Mouse (Mus musculus) stomach, embryonic 16.5 days (tissue): ENCODE measurements around the gene Tnrc6b. TPM values are rescaled to one million over a fixed set of nuclear protein-coding genes. Genes with fewer than 3 reads are reported as not detected.

Experiments used
- ATAC-seq: fragments of 200-750 bp; cut with Nextera tagmentation; 2 replicates; pipeline ENCODE4 v1.8.0; 2017; ENCODE audit warnings: moderate number of reproducible peaks, moderate TSS enrichment; ENCODE audit not compliant: insufficient read depth, low FRiP score
- H3K27ac ChIP-seq: fragments of 300-500 bp; sonication (generic); 2 replicates; pipeline ENCODE4 v1.5.1; 2014; ENCODE audit warnings: low read length
- H3K27me3 ChIP-seq: fragments of 300-500 bp; sonication (generic); 2 replicates; pipeline ENCODE4 v1.6.1; 2014; ENCODE audit warnings: low read length, control low read depth, mixed read lengths; ENCODE audit not compliant: control insufficient read depth, insufficient read depth
- H3K36me3 ChIP-seq: fragments of 300-500 bp; sonication (generic); 2 replicates; pipeline ENCODE4 v1.6.1; 2014; ENCODE audit warnings: low read length; ENCODE audit not compliant: control insufficient read depth, insufficient read depth
- H3K4me1 ChIP-seq: fragments of 300-500 bp; sonication (generic); 2 replicates; pipeline ENCODE4 v1.6.1; 2014; ENCODE audit warnings: low read length, control low read depth, mixed read lengths; ENCODE audit not compliant: control insufficient read depth, insufficient read depth
- H3K4me2 ChIP-seq: fragments of 300-500 bp; sonication (generic); 2 replicates; pipeline ENCODE4 v1.6.1; 2014; ENCODE audit warnings: low read depth, low read length, mixed read lengths
- H3K4me3 ChIP-seq: fragments of 300-500 bp; sonication (generic); replicated peaks from 2 replicates; pipeline ENCODE4 v1.5.1; 2014; ENCODE audit warnings: mild to moderate bottlenecking, low read length
- H3K9ac ChIP-seq: fragments of 300-500 bp; sonication (generic); 2 replicates; pipeline ENCODE4 v1.6.1; 2014; ENCODE audit warnings: low read length
- H3K9me3 ChIP-seq: fragments of 300-500 bp; sonication (generic); replicated peaks from 2 replicates; pipeline ENCODE4 v1.6.1; 2016; ENCODE audit warnings: low read length, control low read depth; ENCODE audit not compliant: control insufficient read depth
- WGBS: fragments of 180-500 bp; shearing (Covaris S2); extraction: QIAGEN DNeasy Blood & Tissue Kit; methylation state at CpG from one replicate; pipeline ENCODE4 v1.1.7; 2014; 5-methylcytosine and 5-hydroxymethylcytosine counted together
- polyA plus RNA-seq: library from polyadenylated mRNA; unstranded; fragments of >200 nt; fragmentation: Nextera tagmentation; extraction: Ambion mirVana; gene quantifications from 2 replicates; pipeline ENCODE4 v1.2.1, GENCODE M21; 2015

Gene Tnrc6b
- polyA plus RNA-seq, 1 experiment from 2014 or later: 29.9 TPM

DNA sequence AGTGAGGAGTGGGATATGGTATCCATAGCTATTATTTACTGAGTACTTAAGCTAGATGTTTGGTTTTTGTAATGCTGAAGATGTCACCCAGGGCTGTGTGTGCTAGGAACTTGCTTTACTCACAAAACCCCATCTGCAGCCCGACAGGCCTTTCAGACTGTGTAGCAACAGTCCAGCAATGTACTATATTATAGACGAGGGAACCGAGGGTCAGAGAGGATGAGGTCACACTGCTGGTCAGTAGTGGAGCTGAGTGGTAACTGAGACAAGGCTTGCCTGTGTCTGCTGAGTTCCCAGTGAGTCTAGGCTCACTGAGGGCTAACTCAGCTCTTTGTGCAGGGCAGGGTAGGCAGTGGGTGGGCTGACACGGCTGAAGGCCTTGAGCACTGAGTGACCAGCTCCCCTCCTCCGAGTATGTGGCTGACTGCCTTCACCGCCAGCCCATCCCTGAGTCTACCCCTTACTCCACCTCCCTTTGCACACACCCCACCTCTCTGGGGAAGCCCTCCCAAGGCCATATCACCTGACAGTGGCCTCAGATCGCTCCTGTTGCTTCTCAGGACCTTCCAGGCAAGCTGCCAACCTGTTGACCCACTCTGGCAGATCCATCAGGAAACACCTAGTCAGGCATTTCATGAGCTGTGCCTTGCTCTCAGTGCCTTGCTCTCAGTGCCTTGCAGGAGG is 30.6 kb upstream of the Tnrc6b start:
- peak; percentile 47 for ATAC-seq
- Histone ChIP-seq H3K4me3 (no peak overlapping the region), H3K27me3 (no peaks in the 10 kb centered on the region), H3K4me2 (no peak overlapping the region), H3K27ac (peak overlapping the region; percentile 59; the same call in 1 of the 2 replicates), H3K4me1 (peaks cover 61% of the 10 kb centered on the region), H3K9me3 (no peaks in the 10 kb centered on the region), H3K36me3 (no peaks in the 10 kb centered on the region), H3K9ac (no peak overlapping the region)
- WGBS: 42% methylated on average over 7 of the region's 7 CpGs

GRCm38 (mm10) chr15:80681466-80681881 is 29.6 kb upstream of the Tnrc6b start:
- Histone ChIP-seq H3K27ac (peak overlapping the region; percentile 43; the same call in 1 of the 2 replicates), H3K9me3 (no peaks in the 10 kb centered on the region), H3K4me2 (no peak overlapping the region), H3K9ac (0 out of 2 replicates have a peak overlapping the region, but pooled peaks have one; percentile 12), H3K4me1 (peaks cover 62% of the 10 kb centered on the region), H3K36me3 (no peaks in the 10 kb centered on the region), H3K27me3 (no peaks in the 10 kb centered on the region), H3K4me3 (no peak overlapping the region)
- WGBS: 66% methylated on average over 4 of the region's 4 CpGs
- no peak for ATAC-seq

DNA sequence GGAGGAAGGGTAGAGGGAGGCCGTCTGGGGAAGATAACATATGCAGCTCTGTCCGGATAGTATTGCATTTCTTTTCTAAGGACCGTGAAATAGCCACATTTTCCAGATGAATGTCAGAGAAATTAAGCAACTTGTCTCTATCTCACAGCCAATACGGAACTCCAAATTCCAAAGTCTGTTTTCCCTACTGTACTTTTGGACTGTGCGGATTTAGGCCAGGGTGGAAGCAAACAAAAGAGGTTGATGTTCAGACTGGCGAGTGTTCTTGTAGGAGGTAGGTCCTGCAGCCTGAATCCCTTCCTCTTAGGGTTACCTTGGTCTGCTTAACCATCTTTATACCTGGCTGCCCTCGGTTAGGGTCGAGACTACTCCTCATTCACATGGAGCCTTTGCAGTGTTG is 28.8 kb upstream of the Tnrc6b start:
- no peak for ATAC-seq
- H3K27ac ChIP-seq: peak overlapping the region; percentile 73
- no peaks in the 10 kb centered on the region for H3K9me3 ChIP-seq
- no peaks in the 10 kb centered on the region for H3K36me3 ChIP-seq
- WGBS: 66% methylated on average over 8 of the region's 8 CpGs
- no peak overlapping the region for H3K4me3 ChIP-seq
- H3K4me2 ChIP-seq: peak overlapping the region; percentile 7; the same call in 1 of the 2 replicates
- no peaks in the 10 kb centered on the region for H3K27me3 ChIP-seq
- no peak overlapping the region for H3K9ac ChIP-seq
- peaks cover 62% of the 10 kb centered on the region for H3K4me1 ChIP-seq

- H3K27me3 ChIP-seq: no peaks in the 10 kb centered on the region
- ATAC-seq: peak; percentile 85
- no peaks in the 10 kb centered on the region for H3K36me3 ChIP-seq
- WGBS: 64% methylated on average over 6 of the region's 6 CpGs
- H3K27ac ChIP-seq: peak overlapping the region; percentile 73
- no peaks in the 10 kb centered on the region for H3K9me3 ChIP-seq
- peaks cover 62% of the 10 kb centered on the region for H3K4me1 ChIP-seq
- H3K9ac ChIP-seq: no peak overlapping the region
- peak overlapping the region; percentile 26; the same call in 1 of the 2 replicates for H3K4me2 ChIP-seq
- no peak overlapping the region for H3K4me3 ChIP-seq
These were observed 28.0 kb upstream of the Tnrc6b start for GRCm38 (mm10) chr15:80683151-80683550.

DNA sequence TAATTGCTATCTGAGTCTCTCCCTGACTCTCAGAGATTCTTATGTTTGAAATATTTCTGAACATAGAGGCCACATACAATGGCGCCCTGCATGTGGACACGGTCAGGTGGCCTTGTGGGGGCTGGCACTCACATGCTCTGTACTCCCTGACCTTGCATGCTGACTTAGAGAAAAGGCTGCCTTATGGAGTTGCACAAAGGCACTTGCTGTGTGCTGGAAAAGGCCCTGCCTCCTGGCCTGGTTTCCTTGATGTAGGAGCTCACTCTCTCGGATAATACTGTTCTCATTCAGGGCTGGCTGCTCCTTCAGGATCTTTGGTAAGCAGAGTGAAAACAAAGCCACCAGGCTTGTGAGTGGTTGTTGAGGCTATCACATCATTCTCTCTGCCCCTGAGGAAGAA is 27.1 kb upstream of the Tnrc6b start:
- Histone ChIP-seq H3K9ac (no peak overlapping the region), H3K4me3 (no peak overlapping the region), H3K27ac (peak overlapping the region; percentile 73), H3K4me1 (peaks cover 57% of the 10 kb centered on the region), H3K4me2 (no peak overlapping the region), H3K36me3 (no peaks in the 10 kb centered on the region), H3K27me3 (no peaks in the 10 kb centered on the region), H3K9me3 (no peaks in the 10 kb centered on the region)
- no peak for ATAC-seq
- 65% methylated on average over 3 of the region's 3 CpGs for WGBS

DNA sequence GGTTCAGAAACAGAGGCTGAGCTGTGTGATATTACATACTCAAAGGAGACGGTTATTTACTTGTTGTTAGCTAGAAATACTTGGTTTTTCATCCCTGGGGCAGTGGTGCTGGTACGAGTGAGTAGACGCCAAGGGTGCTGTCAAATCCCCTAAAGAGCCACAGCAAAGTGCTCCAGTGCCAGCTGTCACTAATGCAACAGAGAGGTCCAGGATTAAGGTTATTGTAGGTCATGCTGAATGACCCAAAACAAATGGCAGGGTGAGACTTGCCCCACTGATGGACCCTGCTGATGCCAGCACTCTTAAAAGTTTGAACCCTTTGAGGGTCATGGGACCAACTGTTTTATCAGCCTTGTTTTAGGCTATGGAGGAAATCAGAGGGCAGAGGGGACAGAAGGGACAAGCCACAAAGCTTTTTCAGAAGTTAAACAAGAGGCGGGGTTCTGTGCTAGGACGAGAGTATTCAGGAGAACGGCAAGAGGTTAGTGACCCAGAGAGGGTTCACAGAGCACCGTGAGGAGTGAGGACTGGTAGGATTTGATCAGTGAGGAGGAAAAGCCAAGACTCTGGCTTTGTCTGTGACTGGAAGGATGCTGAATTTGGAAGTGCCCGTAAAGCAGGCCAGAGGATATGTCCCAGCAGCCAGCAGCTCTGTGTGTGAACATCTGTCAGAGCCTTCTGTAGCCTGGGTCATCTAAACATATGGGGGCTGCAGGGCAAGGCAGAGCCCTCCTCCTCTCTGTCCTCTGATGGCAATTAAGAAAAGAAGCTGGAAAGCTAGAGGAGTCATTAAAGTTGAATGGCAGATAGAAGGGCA is 26.1 kb upstream of the Tnrc6b start:
- H3K36me3 ChIP-seq: no peaks in the 10 kb centered on the region
- no peak overlapping the region for H3K9ac ChIP-seq
- H3K4me3 ChIP-seq: no peak overlapping the region
- H3K27ac ChIP-seq: no peak overlapping the region
- no peak overlapping the region for H3K4me2 ChIP-seq
- H3K27me3 ChIP-seq: no peaks in the 10 kb centered on the region
- no peak for ATAC-seq
- 38% methylated on average over 8 of the region's 8 CpGs for WGBS
- no peaks in the 10 kb centered on the region for H3K9me3 ChIP-seq
- H3K4me1 ChIP-seq: peaks cover 48% of the 10 kb centered on the region

GRCm38 (mm10) chr15:80685603-80685895 is 25.6 kb upstream of the Tnrc6b start:
- Histone ChIP-seq H3K9ac (no peak overlapping the region), H3K4me3 (no peak overlapping the region), H3K4me2 (no peak overlapping the region), H3K27ac (no peak overlapping the region), H3K36me3 (no peaks in the 10 kb centered on the region), H3K9me3 (no peaks in the 10 kb centered on the region), H3K27me3 (no peaks in the 10 kb centered on the region), H3K4me1 (peaks cover 43% of the 10 kb centered on the region)
- WGBS: 44% methylated on average over 7 of the region's 7 CpGs
- no peak for ATAC-seq

GRCm38 (mm10) chr15:80688536-80688935 is 22.6 kb upstream of the Tnrc6b start:
- H3K9ac ChIP-seq: no peak overlapping the region
- no peaks in the 10 kb centered on the region for H3K9me3 ChIP-seq
- H3K4me1 ChIP-seq: peaks cover 19% of the 10 kb centered on the region
- no peak overlapping the region for H3K27ac ChIP-seq
- H3K4me3 ChIP-seq: no peak overlapping the region
- no peak for ATAC-seq
- H3K36me3 ChIP-seq: no peaks in the 10 kb centered on the region
- no peak overlapping the region for H3K4me2 ChIP-seq
- WGBS: 60% methylated on average over 7 of the region's 7 CpGs
- no peaks in the 10 kb centered on the region for H3K27me3 ChIP-seq

DNA sequence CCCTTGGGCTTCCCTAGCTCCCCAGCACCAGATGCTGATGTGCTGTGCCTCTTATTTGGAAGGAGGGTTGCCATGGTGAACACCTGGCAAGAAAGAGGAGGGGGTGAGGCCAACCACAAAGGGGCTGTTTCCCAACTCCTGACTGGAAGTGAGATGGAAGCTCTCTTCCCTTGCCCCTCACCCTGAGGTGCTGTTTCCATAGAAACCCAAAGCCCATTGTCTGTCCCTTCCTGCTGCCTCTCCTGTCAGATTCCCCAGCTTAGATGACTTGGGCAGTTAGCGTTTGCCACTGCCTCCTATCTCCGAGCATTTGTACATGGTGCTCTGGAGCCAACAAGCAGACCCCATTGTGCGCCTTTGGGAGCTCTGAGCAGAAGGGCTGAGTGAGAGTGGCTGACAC is 17.6 kb upstream of the Tnrc6b start:
- Histone ChIP-seq H3K9ac (no peak overlapping the region), H3K4me2 (no peak overlapping the region), H3K9me3 (no peaks in the 10 kb centered on the region), H3K36me3 (no peaks in the 10 kb centered on the region), H3K27ac (no peak overlapping the region), H3K4me1 (0 out of 2 replicates have a peak, but pooled peaks cover 2% of the 10 kb centered on the region), H3K27me3 (no peaks in the 10 kb centered on the region), H3K4me3 (no peak overlapping the region)
- 59% methylated on average over 3 of the region's 3 CpGs for WGBS
- ATAC-seq: no peak
